Mouse (Mus musculus): ENCODE measurements around the gene Itga7.

DNA sequence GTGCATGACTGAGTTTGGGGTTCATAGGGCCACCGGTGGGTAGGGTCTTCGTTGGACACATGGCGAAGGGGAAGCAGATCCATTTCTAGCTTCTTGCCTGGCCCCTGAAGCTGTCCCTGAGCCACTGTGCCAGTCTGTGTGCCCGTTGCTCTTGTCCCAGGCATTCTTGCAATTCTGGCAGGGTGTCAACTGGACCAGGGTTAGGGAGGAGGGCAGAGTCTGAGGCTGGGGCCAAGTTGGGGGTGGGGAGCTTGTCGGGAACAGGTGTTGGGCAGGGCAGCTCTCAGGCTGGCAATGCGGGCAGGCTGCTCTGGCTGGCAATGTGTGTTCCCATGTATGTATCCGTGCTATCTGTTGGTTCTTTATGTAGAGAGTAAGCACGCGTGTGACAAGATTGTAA lies 4.8 kb downstream of the Itga7 start:
- TF ChIP-seq POLR2A (IDR thresholded peaks at IDR 0.05; ENCODE audit: insufficient read length, low read depth) (peak; percentile 64), MYOG (IDR thresholded peaks at IDR 0.05; ENCODE audit: control insufficient read depth in 1 of 3, insufficient read depth in 1 of 3, insufficient read length in 2 of 3, low read depth in 2 of 3) (peak; percentile 62 to 99 (median 96)), POLR2AphosphoS2 (IDR thresholded peaks at IDR 0.05; ENCODE audit: insufficient read length, low read depth) (peak; percentile 72), TCF3 (IDR thresholded peaks at IDR 0.05; ENCODE audit: insufficient read length, low read depth) (peak; percentile 85), TCF12 (IDR thresholded peaks at IDR 0.05; ENCODE audit: insufficient read depth, poor library complexity, severe bottlenecking) (peak; percentile 89), CEBPB (IDR thresholded peaks at IDR 0.05; ENCODE audit: insufficient read depth, poor library complexity, severe bottlenecking) (peak; percentile 9; the same call in 1 of the 2 replicates)
